Mouse (Mus musculus) lung, postnatal 0 days (tissue): ENCODE results near the gene Sdccag8.

ENCODE experiments used
- CTCF ChIP-seq: IDR thresholded peaks from 2 replicates; pipeline ENCODE4 v1.5.1; 2016; ENCODE audit warnings: antibody characterized with exemption, mild to moderate bottlenecking
- EP300 ChIP-seq: IDR thresholded peaks from 2 replicates; pipeline ENCODE4 v1.6.1; 2016; ENCODE audit warnings: antibody characterized with exemption, mild to moderate bottlenecking, control low read depth

GRCm38 (mm10) chr1:176945175-176945540 lies 130.7 kb downstream of the Sdccag8 start:
- TF ChIP-seq EP300 (no peak), CTCF (no peak)
